Mouse (Mus musculus) c-Kit-positive CD71-negative TER-119-negative erythroid progenitor cells, embryonic 14.5 days (primary cell): ENCODE measurements around the gene Frmd4a.

ENCODE experiments used
- DNase-seq: peaks from one replicate; pipeline ENCODE4 v3.0.0-alpha.2; 2013; ENCODE audit warnings: low read depth

The Frmd4a gene

DNA sequence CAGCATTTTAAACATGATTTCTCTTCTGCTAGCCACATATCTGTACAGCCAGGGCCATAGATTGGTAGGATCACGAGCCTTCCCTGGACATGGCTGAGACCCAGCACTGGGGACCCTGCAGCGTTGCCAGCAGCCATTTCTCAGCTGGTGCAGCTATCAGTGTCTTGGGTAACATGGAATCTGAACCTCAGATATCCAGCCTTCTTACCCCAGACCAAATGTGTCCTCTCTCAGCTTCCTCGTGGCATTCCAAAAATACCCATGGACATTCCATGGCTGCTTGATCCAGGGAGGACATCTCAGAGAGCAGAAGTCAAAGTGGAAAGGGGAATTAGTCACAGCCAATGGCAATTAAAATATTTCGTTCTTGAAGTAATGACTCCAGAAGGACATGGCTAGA lies 321.6 kb downstream of the Frmd4a start:
- DNase-seq = no peak

- DNase-seq = no peak
Measured at GRCm38 (mm10) chr2:4339530-4340218, 322.2 kb downstream of the Frmd4a start.

- DNase-seq = no peak
Measured at GRCm38 (mm10) chr2:4340378-4340777, 322.9 kb downstream of the Frmd4a start.

GRCm38 (mm10) chr2:4341141-4341540 lies 323.6 kb downstream of the Frmd4a start:
- DNase-seq = no peak

- no peak for DNase-seq
Measured at GRCm38 (mm10) chr2:4342005-4342404, 324.5 kb downstream of the Frmd4a start.

- DNase-seq = no peak
Measured at GRCm38 (mm10) chr2:4344411-4344810, 326.9 kb downstream of the Frmd4a start.

- no peak for DNase-seq
Measured at GRCm38 (mm10) chr2:4346232-4346631, 328.7 kb downstream of the Frmd4a start.

- no peak for DNase-seq
Measured at GRCm38 (mm10) chr2:4346953-4347352, 329.4 kb downstream of the Frmd4a start.

- no peak for DNase-seq
Measured at GRCm38 (mm10) chr2:4347782-4348181, 330.3 kb downstream of the Frmd4a start.

DNA sequence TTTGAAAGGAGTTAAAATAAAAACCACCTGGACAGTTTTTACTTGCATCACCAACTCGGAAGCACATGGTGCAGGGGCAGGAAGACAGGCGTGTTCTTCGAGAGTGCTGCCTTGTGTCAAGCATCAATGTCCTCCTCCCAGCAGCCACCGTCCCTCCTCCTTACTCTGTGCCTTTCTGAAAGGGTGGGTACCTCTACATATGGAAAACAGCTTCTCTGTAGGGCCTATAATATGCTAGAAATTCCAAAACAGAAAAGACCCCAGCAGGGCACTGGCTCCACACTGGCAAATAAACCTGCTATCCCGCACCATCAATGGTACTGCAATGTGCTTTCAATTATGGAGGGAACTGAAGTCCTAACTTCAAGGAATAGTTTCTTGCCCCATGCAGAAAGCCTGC lies 331.0 kb downstream of the Frmd4a start:
- no peak for DNase-seq

GRCm38 (mm10) chr2:4356812-4357384 lies 339.4 kb downstream of the Frmd4a start:
- no peak for DNase-seq

GRCm38 (mm10) chr2:4361981-4362834 lies 344.7 kb downstream of the Frmd4a start:
- DNase-seq = no peak

GRCm38 (mm10) chr2:4364908-4365307 lies 347.4 kb downstream of the Frmd4a start:
- DNase-seq = no peak

DNA sequence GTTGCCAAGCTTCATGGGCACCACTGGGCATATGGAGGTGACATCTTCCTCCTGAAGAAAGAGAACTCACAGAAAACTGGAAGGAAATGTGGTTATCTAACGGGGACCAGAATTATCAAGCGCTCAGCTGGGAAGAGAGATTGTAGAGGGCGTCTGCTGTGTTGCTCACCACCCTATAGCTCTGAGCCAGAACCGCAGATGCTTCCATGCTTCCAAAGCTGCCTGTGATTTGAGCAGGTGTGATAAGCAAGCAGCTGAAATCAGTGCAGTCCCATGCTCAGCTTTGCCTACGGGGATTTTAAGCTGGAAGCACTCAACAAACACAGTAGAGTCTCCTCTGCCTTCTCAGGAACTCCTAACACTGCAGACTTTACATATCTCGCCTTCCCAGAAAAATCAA lies 351.0 kb downstream of the Frmd4a start:
- no peak for DNase-seq

GRCm38 (mm10) chr2:4370499-4370898 lies 353.0 kb downstream of the Frmd4a start:
- DNase-seq = no peak

- no peak for DNase-seq
Measured at GRCm38 (mm10) chr2:4371341-4371740, 353.8 kb downstream of the Frmd4a start.

- DNase-seq = no peak
Measured at GRCm38 (mm10) chr2:4378844-4379243, 361.3 kb downstream of the Frmd4a start.

GRCm38 (mm10) chr2:4380435-4380834 lies 362.9 kb downstream of the Frmd4a start:
- no peak for DNase-seq

DNA sequence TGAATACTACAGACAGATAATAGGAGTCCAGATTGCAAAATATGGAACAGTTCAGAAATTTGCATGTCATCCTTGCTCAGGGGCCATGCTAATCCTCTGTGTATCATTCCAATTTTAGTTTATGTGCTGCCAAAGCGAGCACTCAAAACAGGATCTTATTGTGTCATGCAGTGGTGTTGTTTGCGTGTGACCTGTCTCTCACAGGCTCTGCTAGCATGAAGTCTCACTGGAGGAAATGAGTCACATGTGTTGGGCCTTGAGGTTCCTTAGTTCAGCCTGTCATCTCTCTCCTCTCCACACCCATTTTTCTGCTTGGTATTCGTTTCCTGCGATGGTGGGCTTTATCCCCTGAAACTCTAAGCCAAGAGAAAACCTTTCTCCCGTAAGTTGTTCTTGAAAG lies 363.4 kb downstream of the Frmd4a start:
- no peak for DNase-seq

DNA sequence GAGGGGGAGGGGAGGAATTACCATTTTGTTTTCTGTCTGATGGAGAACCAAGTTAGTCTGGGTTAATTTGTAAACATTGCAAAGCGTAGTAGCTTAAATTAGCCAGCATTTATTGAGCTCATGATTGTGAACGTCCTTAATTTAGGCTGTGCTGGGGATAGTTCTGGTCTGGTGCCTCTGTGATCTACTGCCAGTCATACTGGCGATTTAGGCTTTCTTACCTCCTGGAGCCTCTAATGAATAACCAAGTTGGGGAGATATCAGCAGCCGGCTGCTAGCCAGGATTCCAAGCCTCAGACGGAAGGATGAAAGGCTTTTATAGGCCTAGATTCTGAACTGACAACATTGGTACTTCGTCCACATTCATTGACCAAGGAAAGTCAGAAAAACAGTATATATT lies 369.0 kb downstream of the Frmd4a start:
- no peak for DNase-seq

DNA sequence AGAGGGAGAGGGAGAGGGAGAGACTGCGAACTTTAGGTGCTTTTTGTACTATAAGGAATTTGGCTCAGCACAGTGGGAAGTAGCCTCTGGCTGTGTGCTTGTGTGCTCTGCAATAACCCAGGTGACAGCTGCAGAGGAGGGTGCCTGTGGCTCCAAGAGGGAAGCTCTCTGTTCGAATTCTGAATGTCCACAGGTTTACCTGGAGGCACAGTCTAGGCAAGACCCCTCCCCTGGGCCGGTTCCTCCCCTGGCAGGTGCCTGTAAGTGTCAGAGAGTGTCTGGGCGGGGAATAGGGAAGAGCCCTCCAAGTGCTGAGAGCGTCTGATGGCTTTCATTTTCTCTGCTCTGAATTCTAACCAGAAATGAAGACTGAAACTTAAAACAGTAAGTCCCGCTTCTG lies 371.8 kb downstream of the Frmd4a start:
- no peak for DNase-seq

DNA sequence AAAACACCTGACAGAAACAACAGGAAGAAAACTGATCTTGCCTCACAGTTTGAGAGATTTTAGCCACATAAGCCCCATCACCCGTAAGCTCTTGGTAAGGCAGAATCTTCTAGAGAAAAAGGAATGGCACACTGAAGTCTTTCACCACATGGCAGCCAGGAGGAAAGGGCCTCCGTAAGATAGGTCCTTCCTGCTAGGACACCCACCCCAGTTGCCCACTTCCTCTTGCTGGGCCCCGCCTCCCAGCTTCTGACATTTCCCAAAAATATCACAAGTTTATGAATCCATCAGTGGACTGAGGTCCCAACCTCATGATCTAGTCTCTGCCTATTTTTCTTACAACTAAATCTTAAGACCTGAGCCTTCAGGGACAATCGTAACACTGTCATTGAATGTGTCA lies 373.6 kb downstream of the Frmd4a start:
- no peak for DNase-seq

DNA sequence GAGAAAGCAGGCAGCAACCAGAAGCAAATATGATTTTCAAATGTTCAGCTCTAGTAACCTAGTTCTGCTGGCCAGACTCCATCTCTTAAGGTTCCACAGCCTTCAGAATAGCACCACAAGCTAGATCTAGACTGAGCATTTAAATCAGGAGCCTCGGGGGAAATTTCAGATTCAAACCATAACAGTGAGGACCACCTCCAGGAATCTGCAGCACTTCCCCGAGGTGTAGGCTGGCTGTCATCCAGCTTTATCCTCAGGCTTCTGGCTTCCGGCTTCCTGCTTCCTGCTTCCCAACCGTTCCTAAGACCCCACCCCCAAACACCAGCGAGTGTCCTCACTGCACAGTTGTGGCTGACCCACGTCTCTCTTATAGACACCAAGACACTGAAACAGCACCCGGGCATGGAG lies 374.2 kb downstream of the Frmd4a start:
- no peak for DNase-seq
